Mouse (Mus musculus) bone marrow macrophage, adult 2 months (primary cell): Measurements from ENCODE around the gene Trp53.

Experiments used
- CTCF ChIP-seq: IDR thresholded peaks from 2 replicates; pipeline ENCODE4 v1.5.1; 2012; ENCODE audit warnings: low read depth, mild to moderate bottlenecking, low read length, moderate library complexity
- POLR2A ChIP-seq: IDR thresholded peaks from 2 replicates; pipeline ENCODE4 v1.6.1; 2012; ENCODE audit warnings: mild to moderate bottlenecking, low read depth, low read length, borderline replicate concordance

DNA sequence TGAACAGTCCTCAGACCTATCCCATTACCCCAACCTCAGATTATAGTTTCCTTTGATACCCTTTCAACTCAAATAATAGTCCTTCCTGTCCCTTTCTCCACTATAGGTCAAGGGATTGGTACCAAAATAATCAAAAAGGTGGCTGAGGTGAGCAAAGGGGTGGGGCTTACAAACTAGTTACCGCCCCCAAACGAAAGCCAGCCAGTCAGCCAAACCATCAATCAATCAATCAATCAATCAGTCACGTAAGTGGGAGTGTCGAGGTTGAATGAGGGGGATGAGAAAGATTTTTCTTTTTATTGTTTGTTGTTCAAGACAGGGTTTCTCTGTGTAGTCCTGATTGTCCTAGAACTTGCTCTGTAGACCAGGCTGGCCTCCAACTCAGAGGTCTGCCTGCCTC, 42.8 kb downstream of the Trp53 start:
- TF ChIP-seq POLR2A (no peak), CTCF (no peak)
